Mouse (Mus musculus) thymus, postnatal 14 days (tissue): ENCODE data around the gene Gm44.
"Not testable (repeated sequence)": the region's sequence is repeated elsewhere in the genome, so short reads cannot be mapped to it uniquely, and the experiment has no call there.

ENCODE experiments used
- DNase-seq: peaks from one replicate; pipeline ENCODE4 v3.0.0; 2021

Gene Gm44

DNA sequence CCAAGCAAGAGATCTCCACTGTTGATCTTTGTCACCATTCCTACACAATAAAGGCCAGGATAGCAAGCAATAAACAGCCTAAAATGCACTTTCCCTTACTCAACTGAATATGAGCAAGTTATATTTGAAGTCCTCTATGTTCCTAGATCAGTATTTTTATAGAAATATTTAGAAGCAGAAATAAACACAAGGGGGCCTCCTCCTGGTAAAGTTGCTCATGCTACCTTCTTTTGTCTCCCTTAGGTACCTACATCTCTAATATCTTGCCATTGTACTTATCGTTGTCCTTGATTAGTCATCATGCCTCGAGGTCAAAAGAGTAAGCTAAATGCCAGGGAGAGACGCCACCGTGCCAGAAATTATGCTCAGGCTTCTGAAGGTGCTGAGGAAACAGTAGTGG, at the start of gene Gm44:
Gm44 (plus strand) TSS at position 301 of the 400 bp plus-strand sequence.
- DNase-seq: no peak

DNA sequence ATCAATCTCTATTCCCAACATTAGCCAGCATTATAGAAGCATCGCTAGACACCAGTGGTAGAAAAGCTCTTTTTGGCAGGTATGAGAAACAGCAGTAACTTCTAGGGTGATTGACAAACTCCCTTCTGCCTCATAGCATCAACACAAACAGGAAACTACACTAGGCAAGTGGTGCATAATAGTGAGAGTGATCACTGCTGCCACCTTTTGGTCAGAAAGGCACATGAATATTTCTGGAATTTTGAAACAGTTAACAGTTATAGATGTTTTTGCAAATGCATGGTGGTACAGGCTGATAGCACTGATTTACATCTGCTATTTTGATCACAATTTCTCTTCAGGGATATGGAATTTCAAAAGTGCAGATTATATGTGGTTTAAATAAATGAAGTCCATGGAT, 36.0 kb downstream of the Gm44 start:
- no peak for DNase-seq

DNA sequence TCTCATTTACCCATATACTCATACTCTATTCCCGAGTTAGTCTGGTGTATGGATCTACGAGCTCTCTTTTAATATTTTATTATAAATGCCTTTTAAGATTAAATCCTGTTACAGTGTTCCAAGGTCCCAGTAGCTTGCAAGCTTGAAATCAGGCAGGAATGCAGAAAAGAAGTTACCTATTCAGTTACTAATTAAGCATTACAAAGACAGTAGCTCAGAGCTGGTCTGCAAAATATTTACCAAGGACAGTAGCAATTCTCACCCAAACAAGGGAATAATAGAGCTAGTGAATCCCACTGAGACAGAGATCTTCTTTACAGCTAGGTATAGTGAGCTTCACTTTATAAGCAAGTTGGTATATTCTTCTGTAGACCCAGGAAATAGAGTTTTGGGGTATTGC, 46.3 kb downstream of the Gm44 start:
- DNase-seq: not testable (repeated sequence)
